Mouse (Mus musculus) G1E (cell line): ENCODE measurements around the gene Spag6.

Source experiments
- CTCF ChIP-seq: IDR thresholded peaks from 2 replicates; pipeline ENCODE4 v1.5.1; 2012; ENCODE audit warnings: low read depth, low read length, inconsistent platforms, mixed read lengths
- POLR2AphosphoS5 ChIP-seq: IDR thresholded peaks from 2 replicates; pipeline ENCODE4 v1.6.1; 2012; ENCODE audit warnings: low read depth, low read length, inconsistent platforms; ENCODE audit not compliant: insufficient replicate concordance
- TAL1 ChIP-seq: conservative IDR thresholded peaks from 2 replicates; pipeline ENCODE4 v1.6.1; 2012; ENCODE audit warnings: low read depth, low read length, inconsistent platforms, mixed read lengths

GRCm38 (mm10) chr2:18781296-18781695, 87.5 kb downstream of the Spag6 start:
- no peak for TF ChIP-seq CTCF
- no peak for TF ChIP-seq POLR2AphosphoS5
- TF ChIP-seq TAL1, result no peak
